Mouse (Mus musculus) E14TG2a.4 (cell line): ENCODE data around the gene Sik3.

Source experiments
- H3K27me3 ChIP-seq: 2 replicates; pipeline ENCODE4 v1.6.1; 2014; ENCODE audit warnings: low read length, control low read depth; ENCODE audit not compliant: insufficient read depth
- H3K36me3 ChIP-seq: 2 replicates; pipeline ENCODE4 v1.6.1; 2014; ENCODE audit warnings: low read length, control low read depth; ENCODE audit not compliant: insufficient read depth
- H3K4me1 ChIP-seq: replicated peaks from 2 replicates; pipeline ENCODE4 v1.6.1; 2014; ENCODE audit warnings: low read depth, low read length, control low read depth
- H3K4me3 ChIP-seq: replicated peaks from 2 replicates; pipeline ENCODE4 v1.5.1; 2014; ENCODE audit warnings: mild to moderate bottlenecking, low read length
- H3K9me3 ChIP-seq: 2 replicates; pipeline ENCODE4 v1.6.1; 2014; ENCODE audit warnings: low read length, control low read depth
- CTCF ChIP-seq: conservative IDR thresholded peaks from 2 replicates; pipeline ENCODE4 v1.5.1; 2014; ENCODE audit warnings: low read length
- NANOG ChIP-seq: IDR thresholded peaks from 2 replicates; pipeline ENCODE4 v1.6.1; 2014; ENCODE audit warnings: borderline replicate concordance, low read length, mixed read lengths
- POU5F1 ChIP-seq: IDR thresholded peaks from 2 replicates; pipeline ENCODE4 v1.6.1; 2014; ENCODE audit warnings: low read length, borderline replicate concordance

The Sik3 gene

GRCm38 (mm10) chr9:46140811-46141210, 128.2 kb downstream of the Sik3 start:
- H3K4me1 ChIP-seq: no peaks in the 10 kb centered on the region
- no peak for TF ChIP-seq NANOG

GRCm38 (mm10) chr9:46142031-46142430, 129.4 kb downstream of the Sik3 start:
- Histone ChIP-seq H3K4me3 (no peak overlapping the region), H3K36me3 (no peaks in the 10 kb centered on the region), H3K9me3 (no peaks in the 10 kb centered on the region), H3K4me1 (no peaks in the 10 kb centered on the region), H3K27me3 (no peaks in the 10 kb centered on the region)
- TF ChIP-seq POU5F1 (no peak), CTCF (no peak), NANOG (no peak)

More at GRCm38 (mm10) chr9:46140811-46141210, 128.2 kb downstream of the Sik3 start:
- no peaks in the 10 kb centered on the region for H3K27me3 ChIP-seq
- no peaks in the 10 kb centered on the region for H3K9me3 ChIP-seq
- H3K4me3 ChIP-seq: no peak overlapping the region
- no peaks in the 10 kb centered on the region for H3K36me3 ChIP-seq

- no peak for TF ChIP-seq CTCF
- H3K4me1 ChIP-seq: no peaks in the 10 kb centered on the region
These were observed 129.9 kb downstream of the Sik3 start for GRCm38 (mm10) chr9:46142492-46142891.

GRCm38 (mm10) chr9:46144976-46145375, 132.4 kb downstream of the Sik3 start:
- H3K4me3 ChIP-seq: no peak overlapping the region
- peaks cover 12% of the 10 kb centered on the region for H3K4me1 ChIP-seq
- H3K36me3 ChIP-seq: no peaks in the 10 kb centered on the region
- no peaks in the 10 kb centered on the region for H3K9me3 ChIP-seq
- no peaks in the 10 kb centered on the region for H3K27me3 ChIP-seq
- no peak for TF ChIP-seq CTCF
- TF ChIP-seq POU5F1: no peak
- TF ChIP-seq NANOG: no peak

More at GRCm38 (mm10) chr9:46142492-46142891, 129.9 kb downstream of the Sik3 start:
- H3K4me3 ChIP-seq: no peak overlapping the region
- no peaks in the 10 kb centered on the region for H3K36me3 ChIP-seq
- H3K9me3 ChIP-seq: no peaks in the 10 kb centered on the region
- H3K27me3 ChIP-seq: no peaks in the 10 kb centered on the region

GRCm38 (mm10) chr9:46146437-46146836, 133.8 kb downstream of the Sik3 start:
- Histone ChIP-seq H3K27me3 (no peaks in the 10 kb centered on the region), H3K4me3 (no peak overlapping the region), H3K36me3 (no peaks in the 10 kb centered on the region), H3K4me1 (peaks cover 26% of the 10 kb centered on the region), H3K9me3 (no peaks in the 10 kb centered on the region)
- no peak for TF ChIP-seq NANOG
- TF ChIP-seq POU5F1: no peak
- no peak for TF ChIP-seq CTCF

- H3K27me3 ChIP-seq: no peaks in the 10 kb centered on the region
- H3K4me3 ChIP-seq: no peak overlapping the region
- peaks cover 42% of the 10 kb centered on the region for H3K4me1 ChIP-seq
- TF ChIP-seq POU5F1 (no peak), NANOG (no peak), CTCF (no peak)
- no peaks in the 10 kb centered on the region for H3K9me3 ChIP-seq
- no peaks in the 10 kb centered on the region for H3K36me3 ChIP-seq
These were observed 136.1 kb downstream of the Sik3 start for GRCm38 (mm10) chr9:46148723-46149122.

- no peak overlapping the region for H3K4me3 ChIP-seq
- H3K36me3 ChIP-seq: no peaks in the 10 kb centered on the region
- peaks cover 48% of the 10 kb centered on the region for H3K4me1 ChIP-seq
- H3K9me3 ChIP-seq: no peaks in the 10 kb centered on the region
- H3K27me3 ChIP-seq: no peaks in the 10 kb centered on the region
- TF ChIP-seq CTCF (no peak), NANOG (no peak)
These were observed 136.8 kb downstream of the Sik3 start for GRCm38 (mm10) chr9:46149392-46149791.

GRCm38 (mm10) chr9:46150116-46150515, 137.5 kb downstream of the Sik3 start:
- H3K4me1 ChIP-seq: peaks cover 55% of the 10 kb centered on the region
- no peaks in the 10 kb centered on the region for H3K36me3 ChIP-seq
- no peak for TF ChIP-seq POU5F1
- TF ChIP-seq CTCF: no peak
- TF ChIP-seq NANOG: no peak
- 0 out of 2 replicates have a peak overlapping the region, but pooled peaks have one; percentile 32 for H3K4me3 ChIP-seq
- H3K9me3 ChIP-seq: no peaks in the 10 kb centered on the region
- no peaks in the 10 kb centered on the region for H3K27me3 ChIP-seq

- Histone ChIP-seq H3K4me3 (peak overlapping the region; percentile 32), H3K27me3 (no peaks in the 10 kb centered on the region), H3K36me3 (no peaks in the 10 kb centered on the region), H3K9me3 (no peaks in the 10 kb centered on the region), H3K4me1 (peaks cover 60% of the 10 kb centered on the region)
- no peak for TF ChIP-seq CTCF
- no peak for TF ChIP-seq NANOG
- no peak for TF ChIP-seq POU5F1
These were observed 138.5 kb downstream of the Sik3 start for GRCm38 (mm10) chr9:46150890-46151703.
